Mouse (Mus musculus) MEL (cell line): ENCODE measurements at regions not wholly inside any gene's neighbourhood (a gene's known extent, or its start where the extent isn't known, plus 50 kb on each side); places are given as distances from the start of the nearest gene placed in this dataset.

ENCODE experiments used
- CTCF ChIP-seq, 3 experiments: IDR thresholded peaks in 2 of 3; conservative IDR thresholded peaks in 1 of 3; 2 replicates each; pipeline ENCODE4 v1.5.1; 2011 to 2012; ENCODE audit warnings: low read length in 3 of 3, low read depth in 2 of 3, mild to moderate bottlenecking in 2 of 3, improper control_type of control experiment in 1 of 3, inconsistent platforms in 1 of 3, mixed read lengths in 1 of 3, moderate library complexity in 1 of 3; ENCODE audit not compliant: control insufficient read depth in 1 of 3, insufficient read depth in 1 of 3, poor library complexity in 1 of 3, severe bottlenecking in 1 of 3
- JUND ChIP-seq: IDR thresholded peaks from 2 replicates; pipeline ENCODE4 v1.6.1; 2011; ENCODE audit warnings: low read depth, mild to moderate bottlenecking, improper control_type of control experiment, low read length
- MAX ChIP-seq: IDR thresholded peaks from 2 replicates; pipeline ENCODE4 v1.6.1; 2011; ENCODE audit warnings: low read length, improper control_type of control experiment
- MYB ChIP-seq: IDR thresholded peaks from 2 replicates; pipeline ENCODE4 v1.6.1; 2011; ENCODE audit warnings: mild to moderate bottlenecking, low read depth, low read length, improper control_type of control experiment
- POLR2A ChIP-seq, 2 experiments: IDR thresholded peaks; 2 replicates each; pipeline ENCODE4 v1.6.1; 2011 to 2012; ENCODE audit warnings: low read length in 2 of 2, mild to moderate bottlenecking in 2 of 2, control low read depth in 1 of 2, improper control_type of control experiment in 1 of 2, low read depth in 1 of 2, moderate library complexity in 1 of 2; ENCODE audit not compliant: control insufficient read depth in 1 of 2, insufficient read depth in 1 of 2, poor library complexity in 1 of 2
- POLR2AphosphoS2 ChIP-seq: IDR thresholded peaks from 2 replicates; pipeline ENCODE4 v1.6.1; 2011; ENCODE audit warnings: low read length, improper control_type of control experiment
- RAD21 ChIP-seq: IDR thresholded peaks from 2 replicates; pipeline ENCODE4 v1.6.1; 2011; ENCODE audit warnings: mild to moderate bottlenecking, low read depth, low read length, improper control_type of control experiment
- RCOR1 ChIP-seq: IDR thresholded peaks from 2 replicates; pipeline ENCODE4 v1.6.1; 2012; ENCODE audit warnings: low read depth, mild to moderate bottlenecking, inconsistent platforms, low read length, improper control_type of control experiment
- TBP ChIP-seq: IDR thresholded peaks from 2 replicates; pipeline ENCODE4 v1.8.0; 2011; ENCODE audit warnings: low read depth, low read length, improper control_type of control experiment

DNA sequence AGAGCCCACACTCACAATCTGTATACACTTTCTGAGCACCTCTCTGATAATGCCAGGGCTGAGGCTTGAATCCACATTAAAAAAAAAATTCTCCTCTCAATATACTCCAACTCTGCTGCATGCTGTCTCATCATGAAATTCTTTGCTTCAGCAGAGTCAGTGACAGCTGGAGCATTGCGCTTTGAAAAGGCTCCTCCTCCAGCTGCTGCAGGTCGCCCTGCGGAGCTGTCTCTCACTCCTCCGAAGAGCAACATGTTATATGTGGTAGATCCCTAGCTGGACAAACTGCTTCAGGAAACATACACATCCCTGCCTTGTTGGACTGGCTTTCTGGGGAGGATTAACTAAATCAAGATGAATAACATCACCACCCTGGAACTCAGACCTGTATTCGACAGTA is 984.5 kb downstream of the Adgrl2 start:
- TF ChIP-seq POLR2A (IDR thresholded peaks at IDR 0.05; ENCODE audit: control insufficient read depth in 1 of 2, insufficient read depth in 1 of 2, low read depth in 1 of 2, low read length in 2 of 2, poor library complexity in 1 of 2) (no peak), CTCF (IDR thresholded peaks at IDR 0.05 in 2 of 3, conservative IDR thresholded peaks at IDR 0.05 in 1 of 3; ENCODE audit: control insufficient read depth in 1 of 3, insufficient read depth in 1 of 3, low read depth in 2 of 3, low read length in 3 of 3, poor library complexity in 1 of 3, severe bottlenecking in 1 of 3) (no peak), POLR2AphosphoS2 (no peak), TBP (no peak), MYB (no peak), MAX (no peak), JUND (no peak), RCOR1 (no peak), RAD21 (no peak)
